Mouse (Mus musculus): ENCODE measurements around the gene Gm10320. TPM values are rescaled to one million over a fixed set of nuclear protein-coding genes. Genes with fewer than 3 reads are reported as not detected.

Gene Gm10320
- total RNA-seq (2021), result not detected

DNA sequence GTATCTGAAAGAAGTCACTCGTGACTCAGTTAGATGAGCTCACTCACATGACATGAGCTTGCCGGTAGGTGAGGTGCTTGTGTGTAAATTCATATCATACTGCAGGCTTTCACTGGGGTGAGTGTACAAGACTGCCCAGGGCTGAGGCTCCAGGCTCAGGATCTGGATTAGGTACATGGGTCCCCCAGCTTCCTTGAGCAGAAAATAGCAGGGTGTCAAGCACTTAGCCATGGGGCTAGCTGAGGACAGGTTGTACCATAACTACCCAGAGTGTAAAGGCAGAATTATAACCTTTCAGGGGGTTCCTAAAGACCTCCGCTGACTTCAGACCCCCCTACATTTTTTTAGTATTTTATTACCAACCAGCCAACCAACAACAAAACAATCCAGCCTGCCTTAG lies at the start of gene Gm10320:
Gene Gm10320 (minus strand): TSS at position 93 of the 400 bp plus-strand sequence.
- intact Hi-C loops (cut with DNase I), result no loop called here
- DNase-seq, result no peak

DNA sequence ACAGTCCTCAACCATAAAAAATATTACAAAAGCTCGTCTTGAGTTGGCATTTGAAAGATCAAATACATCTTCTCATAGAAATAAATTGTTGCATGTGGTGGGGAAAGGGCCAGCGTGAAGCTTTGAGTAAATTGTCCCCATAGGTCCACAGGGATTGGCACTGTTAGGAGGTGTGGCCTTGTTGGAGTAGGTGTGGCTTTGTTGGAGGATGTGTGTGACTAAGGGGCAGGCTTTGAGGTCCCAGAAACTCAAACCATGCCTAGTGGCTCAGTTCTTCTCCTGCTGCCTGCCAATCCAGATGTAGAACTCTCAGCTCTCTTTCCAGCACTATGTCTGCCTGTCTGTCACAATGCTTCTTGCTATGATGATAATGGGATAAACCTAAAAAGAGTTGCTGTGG lies 49.8 kb upstream of the Gm10320 start:
- DNase-seq, result no peak
- intact Hi-C loops (cut with DNase I), result no loop called here

GRCm38 (mm10) chr13:98540206-98540605 lies 48.4 kb upstream of the Gm10320 start:
- DNase-seq, result no peak
- intact Hi-C loops (cut with DNase I), result no loop called here

- no peak for DNase-seq
- intact Hi-C loops (cut with DNase I), result no loop called here
Observed at GRCm38 (mm10) chr13:98539311-98539710, 47.5 kb upstream of the Gm10320 start.

DNA sequence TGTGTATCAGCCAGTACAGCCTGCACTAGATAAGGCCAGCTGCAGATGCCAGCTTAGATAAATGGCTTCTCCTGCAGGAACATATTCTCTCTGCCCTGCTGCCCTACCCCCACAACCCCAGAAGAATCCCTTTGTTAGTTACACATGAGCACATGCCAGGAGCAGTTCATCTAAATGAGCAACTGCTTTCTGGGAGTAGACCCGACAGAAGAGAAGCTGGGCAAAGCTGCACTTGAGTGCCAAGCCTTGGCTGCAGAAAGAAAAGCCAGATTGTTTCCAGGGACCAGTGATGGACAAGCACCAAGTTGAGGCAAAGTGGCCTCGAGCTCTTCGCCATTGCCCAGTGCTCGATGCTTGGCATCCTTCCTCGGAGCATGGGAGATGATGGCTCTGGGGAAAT lies 46.8 kb upstream of the Gm10320 start:
- intact Hi-C loops (cut with DNase I), result no loop called here
- no peak for DNase-seq

GRCm38 (mm10) chr13:98534913-98535262 lies 43.1 kb upstream of the Gm10320 start:
- intact Hi-C loops (cut with DNase I), result no loop called here
- no peak for DNase-seq

- intact Hi-C loops (cut with DNase I), result no loop called here
- DNase-seq, result peak; percentile 38 to 43
Observed at GRCm38 (mm10) chr13:98534190-98534912, 42.5 kb upstream of the Gm10320 start.

- DNase-seq, result no peak
- intact Hi-C loops (cut with DNase I), result no loop called here
Observed at GRCm38 (mm10) chr13:98533415-98533814, 41.6 kb upstream of the Gm10320 start.

DNA sequence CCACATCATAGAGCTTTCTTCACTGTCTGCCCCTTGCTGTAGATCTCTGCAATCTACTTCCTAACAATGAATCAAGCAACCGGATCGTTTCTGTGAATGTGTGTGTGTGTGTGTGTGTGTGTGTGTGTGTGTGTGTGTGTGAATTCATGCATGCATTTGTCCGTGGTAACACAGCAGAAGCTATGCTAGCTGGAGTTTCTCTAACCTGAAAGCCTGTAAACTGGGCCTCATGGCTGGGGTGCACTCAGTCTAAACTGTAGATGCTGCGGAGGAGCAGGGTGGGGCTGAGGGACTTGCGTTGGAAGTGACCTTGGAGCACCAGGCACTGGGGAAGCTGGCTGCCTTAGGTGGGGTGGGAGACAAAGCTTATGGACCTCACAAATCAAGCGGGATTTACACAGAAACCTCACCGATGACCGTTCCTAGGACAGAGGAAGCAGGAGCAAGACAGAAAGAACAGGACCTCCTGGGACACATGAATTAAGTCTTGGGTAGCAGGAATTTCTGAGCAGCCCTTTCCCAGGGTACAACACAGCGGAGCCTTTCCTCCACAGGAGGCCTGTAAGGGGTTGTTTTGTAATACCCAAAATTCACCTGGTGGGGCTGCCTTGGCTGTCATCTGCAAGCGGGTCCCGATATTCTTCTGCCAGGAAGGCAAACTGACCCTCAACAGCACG lies 41.0 kb upstream of the Gm10320 start:
- DNase-seq, result no peak
- intact Hi-C loops (cut with DNase I), result no loop called here

DNA sequence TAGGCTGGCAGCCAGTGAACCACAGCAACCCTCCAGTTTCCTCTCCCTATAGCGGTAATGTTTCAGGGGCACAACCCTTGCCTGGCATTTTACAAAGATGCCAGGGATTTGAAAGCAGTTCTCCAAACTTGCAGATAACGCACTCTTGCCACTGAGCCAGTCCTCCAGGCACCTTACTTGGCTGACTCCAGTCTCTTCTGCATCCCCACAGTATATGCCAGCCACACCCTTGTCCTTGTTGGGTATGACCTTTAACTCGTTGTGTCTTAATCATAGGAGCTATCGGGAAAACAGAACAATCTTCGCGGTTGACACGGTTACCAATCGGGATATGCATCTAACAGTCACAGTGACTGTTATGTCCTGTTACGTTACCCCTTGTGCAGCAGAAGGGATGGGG lies 40.2 kb upstream of the Gm10320 start:
- intact Hi-C loops (cut with DNase I), result no loop called here
- DNase-seq, result no peak

DNA sequence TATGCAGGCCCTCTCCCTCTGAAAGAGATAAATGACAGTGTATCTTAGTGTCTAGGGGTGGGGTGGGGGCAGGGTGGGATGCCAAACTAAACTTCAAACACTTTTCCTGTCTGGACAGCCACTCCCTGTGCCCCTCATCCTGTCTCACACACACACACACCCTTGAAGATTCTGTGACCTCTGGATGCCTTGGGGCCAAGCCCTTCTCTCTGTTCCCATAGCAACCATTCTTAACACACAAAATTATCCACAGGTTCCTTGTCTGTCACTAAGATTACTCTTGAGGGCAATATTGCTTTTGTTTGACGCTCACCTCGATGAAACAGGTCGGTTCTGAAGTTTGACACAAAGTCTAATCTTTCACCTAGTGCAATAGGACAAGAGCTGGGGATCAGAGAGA lies 39.5 kb upstream of the Gm10320 start:
- intact Hi-C loops (cut with DNase I), result no loop called here
- DNase-seq, result no peak

- DNase-seq, result no peak
- intact Hi-C loops (cut with DNase I), result no loop called here
Observed at GRCm38 (mm10) chr13:98523719-98524316, 32.0 kb upstream of the Gm10320 start.

- DNase-seq, result no peak
Observed at GRCm38 (mm10) chr13:98518341-98518740, 26.5 kb upstream of the Gm10320 start.

DNA sequence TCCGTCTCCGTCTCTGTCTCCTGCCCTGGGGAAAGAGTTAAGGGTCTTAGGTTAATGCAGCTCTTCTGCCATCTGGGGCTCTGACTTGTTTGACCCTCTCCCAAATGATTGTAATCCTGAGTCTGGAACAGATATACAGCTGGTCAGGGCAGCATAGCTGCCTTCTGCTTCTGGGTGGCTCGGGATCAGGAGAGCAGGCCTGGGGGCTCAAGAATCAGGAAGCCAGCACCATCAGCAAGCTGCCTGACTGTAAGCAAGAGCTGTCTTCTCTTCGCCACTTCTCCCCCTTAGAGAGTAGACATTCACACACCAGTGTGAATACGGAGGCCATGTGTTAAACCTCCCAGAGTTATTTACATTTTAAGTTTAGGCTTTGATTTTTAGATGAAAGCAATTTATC lies 25.9 kb upstream of the Gm10320 start:
- intact Hi-C loops (cut with DNase I), result no loop called here

More at GRCm38 (mm10) chr13:98518341-98518740, 26.5 kb upstream of the Gm10320 start:
- intact Hi-C loops (cut with DNase I), result no loop called here

GRCm38 (mm10) chr13:98516985-98517384 lies 25.2 kb upstream of the Gm10320 start:
- intact Hi-C loops (cut with DNase I), result no loop called here
- DNase-seq, result no peak

More for the DNA sequence above, 25.9 kb upstream of the Gm10320 start:
- no peak for DNase-seq

DNA sequence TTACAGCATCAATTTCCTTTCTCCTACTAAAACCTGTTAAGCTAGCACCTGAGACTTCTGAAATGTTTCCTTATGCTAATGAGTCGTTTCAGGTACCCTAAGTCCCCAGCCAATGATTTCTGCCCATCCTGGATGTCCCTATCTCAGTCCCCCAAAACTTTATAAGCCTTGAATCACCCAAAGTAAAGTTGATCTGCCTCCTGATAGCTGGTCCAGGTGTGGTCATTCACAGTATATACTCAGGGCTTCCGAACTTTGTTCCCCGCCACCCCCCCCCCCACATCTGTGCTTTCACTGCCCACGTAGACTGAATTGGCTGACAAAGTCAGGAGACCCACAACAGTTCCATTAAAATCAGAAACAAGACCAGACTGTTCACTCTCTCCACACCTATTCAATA lies 20.3 kb upstream of the Gm10320 start:
- intact Hi-C loops (cut with DNase I), result no loop called here
- no peak for DNase-seq

- DNase-seq, result no peak
- intact Hi-C loops (cut with DNase I), result no loop called here
Observed at GRCm38 (mm10) chr13:98507656-98508055, 15.9 kb upstream of the Gm10320 start.

DNA sequence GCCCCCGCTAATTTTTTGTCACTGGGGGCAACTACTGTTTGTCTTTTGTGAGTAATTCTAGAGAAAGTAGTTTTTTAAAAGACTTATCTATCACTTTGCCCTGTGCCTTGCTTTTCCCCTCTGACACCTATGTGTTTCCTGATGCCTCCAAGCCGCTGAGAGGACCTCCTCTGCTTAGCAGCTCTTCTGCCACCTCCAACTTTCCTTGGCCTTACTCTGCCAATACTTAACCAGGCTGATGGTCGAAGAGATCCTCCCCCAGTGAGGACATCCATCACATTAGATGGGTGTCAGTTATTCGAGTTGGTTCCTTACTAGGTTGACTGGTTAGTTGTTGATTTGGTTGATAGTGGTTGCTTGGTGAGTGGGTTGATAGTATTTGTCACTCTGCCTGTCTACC lies 14.7 kb upstream of the Gm10320 start:
- DNase-seq, result no peak
- intact Hi-C loops (cut with DNase I), result no loop called here

DNA sequence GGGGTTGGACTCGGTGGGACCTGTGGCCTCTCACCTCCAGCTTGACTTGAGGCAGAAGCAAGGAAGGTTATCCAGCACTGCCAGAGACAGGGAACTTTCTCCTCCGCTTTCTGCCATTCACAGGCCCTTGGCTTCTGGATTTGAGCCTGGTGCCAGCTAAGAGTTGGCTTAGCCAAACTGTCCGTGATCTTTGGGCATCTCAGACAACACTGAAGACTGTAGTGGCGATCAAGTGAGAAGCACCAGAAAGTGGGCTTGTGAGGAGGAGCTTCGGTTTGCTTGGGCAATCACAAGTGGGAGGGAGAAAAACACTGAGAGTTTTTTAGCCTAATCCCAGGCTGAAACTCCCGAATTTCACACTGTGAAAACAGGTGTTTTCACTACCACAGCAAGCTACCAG lies 14.2 kb upstream of the Gm10320 start:
- no peak for DNase-seq
- intact Hi-C loops (cut with DNase I), result no loop called here

- intact Hi-C loops (cut with DNase I), result no loop called here
- DNase-seq, result no peak
Observed at GRCm38 (mm10) chr13:98505489-98505857, 13.7 kb upstream of the Gm10320 start.

DNA sequence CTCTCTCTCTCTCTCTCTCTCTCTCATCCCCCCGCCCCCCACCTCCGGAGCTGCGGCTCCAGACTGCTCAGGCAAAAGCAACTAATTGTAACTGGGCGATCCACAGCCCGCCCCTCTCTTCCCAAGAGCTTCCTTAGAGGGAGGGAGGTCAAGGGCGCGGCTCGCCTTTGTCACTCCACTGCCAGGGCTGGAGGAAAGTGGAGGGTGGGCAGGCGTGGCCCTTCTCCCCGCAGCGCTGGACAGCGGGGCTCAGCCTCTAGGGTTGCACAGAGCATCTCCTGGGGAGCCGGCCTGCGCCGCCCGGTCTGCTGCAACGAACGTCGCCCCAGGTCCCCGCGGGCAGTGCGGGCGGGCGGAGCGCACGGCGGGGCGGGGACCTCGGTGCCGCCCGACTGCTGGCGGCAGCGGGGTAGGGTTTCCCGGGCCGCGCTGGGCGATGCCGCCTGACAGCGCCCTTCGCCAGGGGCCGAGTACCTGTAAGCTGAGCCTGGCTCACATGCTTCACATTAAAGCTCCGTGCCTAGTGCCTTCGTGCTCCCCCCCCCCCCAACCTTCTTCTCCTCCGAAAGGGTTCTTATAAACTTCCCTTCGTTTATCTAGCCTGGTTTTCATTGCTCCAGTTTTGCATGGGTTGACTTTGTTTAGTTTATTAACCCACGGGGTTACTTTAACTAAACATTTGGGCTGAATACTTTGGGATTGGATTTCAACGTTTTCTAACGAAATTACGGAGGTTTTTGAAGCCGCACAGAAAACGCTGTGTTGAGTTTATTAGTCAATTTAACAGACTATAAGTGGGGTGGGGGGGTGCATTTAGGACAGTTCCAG lies 13.1 kb upstream of the Gm10320 start:
- peak in 1 of 2 experiments; percentile 12 for DNase-seq
- intact Hi-C loops (cut with DNase I), result loop anchor here (5.0 kb wide), 1 partner anchor 148 kb away; no protein-coding TSS in a partner anchor

All from heart, postnatal 36 days (tissue).